Mouse (Mus musculus): ENCODE results near the gene Gpr39. TPM values are rescaled to one million over a fixed set of nuclear protein-coding genes. Genes with fewer than 3 reads are reported as not detected.

The Gpr39 gene
- polyA plus RNA-seq, 1 experiment from 2014 or later: 0.06 TPM

DNA sequence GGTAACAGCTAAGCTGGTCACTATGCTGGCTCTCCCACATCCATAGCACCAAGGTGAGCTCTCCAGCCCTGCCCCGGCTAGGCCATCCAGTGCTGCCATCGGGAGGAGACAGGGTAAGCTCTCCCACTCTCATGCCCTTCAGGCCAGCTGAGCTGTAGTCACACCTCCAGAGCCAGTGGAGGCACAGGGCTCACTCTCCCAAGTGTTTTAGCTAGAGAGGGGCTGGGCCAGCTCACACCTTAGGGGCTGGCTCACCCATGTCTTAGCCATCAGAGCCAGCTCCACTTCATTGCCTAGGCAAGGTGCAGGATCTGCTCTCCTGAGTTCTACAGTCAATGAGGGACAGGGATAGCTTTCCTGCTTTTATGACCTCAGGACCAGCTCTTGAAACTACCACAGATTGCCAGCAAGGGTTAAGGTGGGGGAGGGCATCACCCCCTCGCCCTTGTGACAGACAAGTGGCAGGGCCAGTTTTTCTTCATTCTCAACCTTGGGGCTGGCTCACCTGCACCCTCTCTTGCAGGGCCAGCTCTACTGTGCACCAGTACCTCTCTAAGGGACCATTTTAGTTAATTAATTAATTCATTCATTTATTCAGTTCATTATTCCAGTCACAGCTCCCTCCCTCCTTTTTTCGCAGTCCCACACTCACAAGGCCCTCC is 78.7 kb downstream of the Gpr39 start:
- Histone ChIP-seq H3K27ac (replicated peaks) (no peak overlapping the region), H3K4me3 (no peak overlapping the region), H3K9me3 (no peaks in the 10 kb centered on the region), H3K36me3 (replicated peaks) (no peaks in the 10 kb centered on the region), H3K27me3 (replicated peaks; ENCODE audit: low read depth, poor library complexity, severe bottlenecking) (no peaks in the 10 kb centered on the region), H3K4me1 (0 out of 2 replicates have a peak, but pooled peaks cover 4% of the 10 kb centered on the region)
- DNase-seq (ENCODE audit: low spot score): peak; percentile 13
- 80% methylated on average over 4 of the region's 4 CpGs for WGBS

DNA sequence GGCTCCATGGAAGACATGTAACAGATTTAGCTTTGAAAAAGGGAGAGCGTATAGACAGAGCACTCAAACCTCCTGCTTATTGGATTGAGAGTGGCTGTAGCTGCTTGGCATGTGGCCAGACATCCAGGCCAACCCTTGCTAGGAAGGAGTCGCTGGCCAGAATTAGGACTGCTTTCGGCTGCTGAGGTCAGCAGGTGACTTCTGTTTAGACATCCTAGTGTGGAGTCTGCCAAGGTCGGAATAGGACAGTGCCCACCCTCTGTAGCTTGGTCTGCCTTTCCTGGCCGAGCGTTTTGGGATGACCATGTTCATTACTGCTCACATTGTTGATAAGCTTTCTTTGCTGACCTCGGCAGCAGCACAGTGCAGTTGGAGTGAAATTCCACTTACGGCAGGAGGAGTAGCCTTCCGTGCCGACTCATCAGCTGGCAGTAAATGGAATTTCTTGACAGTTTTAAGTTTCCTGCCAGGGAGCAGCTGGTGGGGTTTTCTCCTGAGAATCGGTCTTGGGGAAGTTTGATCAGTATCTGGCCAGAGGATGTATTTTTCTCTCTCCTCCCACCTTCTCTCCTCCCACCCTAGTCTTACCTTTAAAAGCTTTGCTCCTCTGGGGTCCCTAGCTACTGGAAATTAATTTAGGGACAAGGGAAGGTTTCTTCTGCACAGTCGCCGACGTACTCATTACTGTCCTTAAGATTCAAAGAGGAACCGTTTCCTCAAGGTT is 83.3 kb downstream of the Gpr39 start:
- no peaks in the 10 kb centered on the region for H3K36me3 ChIP-seq (replicated peaks)
- no peaks in the 10 kb centered on the region for H3K27me3 ChIP-seq (replicated peaks; ENCODE audit: low read depth, poor library complexity, severe bottlenecking)
- no peak for DNase-seq (ENCODE audit: low spot score)
- no peak overlapping the region for H3K4me3 ChIP-seq
- no peaks in the 10 kb centered on the region for H3K9me3 ChIP-seq
- WGBS: 83% methylated on average over 15 of the region's 15 CpGs
- H3K4me1 ChIP-seq: 0 out of 2 replicates have a peak, but pooled peaks cover 4% of the 10 kb centered on the region
- H3K27ac ChIP-seq (replicated peaks): no peak overlapping the region

DNA sequence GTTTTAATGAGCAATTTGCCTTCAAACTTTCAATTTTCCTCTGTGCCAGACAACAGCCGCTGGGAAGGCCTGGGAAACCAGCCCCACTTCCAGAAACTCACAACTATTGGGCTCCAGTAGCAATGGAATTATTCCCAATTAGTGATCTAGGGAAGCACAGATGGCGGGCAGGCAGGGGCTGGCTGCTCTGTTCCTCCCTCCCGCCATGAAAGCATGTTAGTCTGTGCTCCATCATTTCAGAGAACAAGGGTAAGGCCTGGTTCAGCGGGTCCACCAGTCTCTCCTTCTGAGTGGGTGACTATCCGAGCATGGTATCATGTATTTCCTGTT is 83.9 kb downstream of the Gpr39 start:
- Histone ChIP-seq H3K27ac (replicated peaks) (no peak overlapping the region), H3K4me1 (no peaks in the 10 kb centered on the region), H3K27me3 (replicated peaks; ENCODE audit: low read depth, poor library complexity, severe bottlenecking) (no peaks in the 10 kb centered on the region), H3K36me3 (replicated peaks) (no peaks in the 10 kb centered on the region), H3K9me3 (no peaks in the 10 kb centered on the region), H3K4me3 (no peak overlapping the region)
- no peak for DNase-seq (ENCODE audit: low spot score)
- WGBS: 83% methylated on average over 5 of the region's 5 CpGs

DNA sequence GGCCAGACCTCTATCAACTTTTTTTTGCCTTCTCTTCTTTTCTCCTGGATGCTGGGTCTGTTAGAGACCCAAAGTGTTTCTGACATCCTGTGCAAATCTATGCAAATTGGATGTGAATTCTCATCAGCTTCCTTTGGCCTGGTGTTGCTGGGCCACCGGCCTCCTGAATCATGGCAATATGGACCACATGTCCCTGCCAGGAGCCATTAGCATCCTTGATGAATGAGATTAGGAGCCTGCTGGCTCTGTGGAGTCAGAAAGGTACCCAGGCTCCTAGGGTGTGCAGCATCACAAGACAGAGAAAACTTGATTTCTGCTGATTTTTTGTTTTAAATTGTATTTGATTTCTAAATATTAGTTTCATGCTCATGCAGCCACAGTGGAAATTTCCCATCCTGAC is 85.3 kb downstream of the Gpr39 start:
- H3K4me1 ChIP-seq: no peaks in the 10 kb centered on the region
- H3K27me3 ChIP-seq (replicated peaks; ENCODE audit: low read depth, poor library complexity, severe bottlenecking): no peaks in the 10 kb centered on the region
- H3K36me3 ChIP-seq (replicated peaks): no peaks in the 10 kb centered on the region
- no peak overlapping the region for H3K27ac ChIP-seq (replicated peaks)
- WGBS: 78% methylated on average over 1 of the region's 1 CpGs
- DNase-seq (ENCODE audit: low spot score): no peak
- no peaks in the 10 kb centered on the region for H3K9me3 ChIP-seq
- H3K4me3 ChIP-seq: no peak overlapping the region

DNA sequence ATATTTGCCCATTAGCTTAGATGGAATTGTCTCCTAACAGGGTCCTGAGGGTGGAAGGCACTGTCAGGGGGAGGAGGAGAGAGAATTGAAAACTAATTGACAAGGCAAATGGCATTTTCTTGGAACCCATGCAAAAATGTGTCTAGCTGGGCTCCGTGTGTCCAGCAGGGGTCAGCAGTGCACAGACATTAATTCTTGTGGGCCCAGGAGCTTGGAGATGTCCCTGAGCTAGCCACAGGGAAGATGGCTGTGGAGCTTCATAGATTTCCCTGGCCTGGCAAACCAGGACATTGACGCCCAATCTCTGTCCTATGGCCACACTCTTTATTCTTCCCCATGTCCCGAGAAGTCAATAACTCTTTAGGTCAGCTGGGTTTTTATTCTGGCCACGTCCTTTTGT is 113.0 kb downstream of the Gpr39 start:
- Histone ChIP-seq H3K36me3 (replicated peaks) (no peaks in the 10 kb centered on the region), H3K27ac (replicated peaks) (no peak overlapping the region), H3K9me3 (no peaks in the 10 kb centered on the region), H3K4me3 (no peak overlapping the region), H3K27me3 (replicated peaks; ENCODE audit: low read depth, poor library complexity, severe bottlenecking) (no peaks in the 10 kb centered on the region), H3K4me1 (no peaks in the 10 kb centered on the region)
- peak; percentile 77 for DNase-seq (ENCODE audit: low spot score)
- WGBS: 20% methylated on average over 4 of the region's 4 CpGs

DNA sequence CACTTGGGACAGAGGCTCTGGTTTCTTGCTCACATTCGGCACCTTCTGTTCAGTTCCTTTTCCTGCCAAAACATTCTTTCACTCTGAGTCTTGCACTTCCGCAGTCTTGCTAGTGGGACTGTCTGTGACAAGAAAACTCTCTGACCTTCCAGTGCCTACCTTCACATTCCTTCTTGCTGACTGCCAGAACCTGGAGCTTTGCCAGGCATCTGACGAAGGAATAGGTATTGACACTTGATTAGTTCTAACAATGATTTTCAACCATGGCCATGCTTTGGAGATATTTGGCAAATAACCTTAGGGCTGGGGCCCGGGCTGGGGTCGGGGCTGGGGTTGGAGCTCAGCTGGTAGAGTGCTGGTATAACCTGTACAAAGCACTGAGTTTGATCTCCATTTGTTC is 123.7 kb downstream of the Gpr39 start:
- Histone ChIP-seq H3K27me3 (replicated peaks; ENCODE audit: low read depth, poor library complexity, severe bottlenecking) (no peaks in the 10 kb centered on the region), H3K4me3 (no peak overlapping the region), H3K9me3 (peaks cover 13% of the 10 kb centered on the region), H3K27ac (replicated peaks) (no peak overlapping the region), H3K36me3 (replicated peaks) (no peaks in the 10 kb centered on the region), H3K4me1 (no peaks in the 10 kb centered on the region)
- DNase-seq (ENCODE audit: low spot score): no peak
- WGBS: 91% methylated on average over 5 of the region's 5 CpGs

DNA sequence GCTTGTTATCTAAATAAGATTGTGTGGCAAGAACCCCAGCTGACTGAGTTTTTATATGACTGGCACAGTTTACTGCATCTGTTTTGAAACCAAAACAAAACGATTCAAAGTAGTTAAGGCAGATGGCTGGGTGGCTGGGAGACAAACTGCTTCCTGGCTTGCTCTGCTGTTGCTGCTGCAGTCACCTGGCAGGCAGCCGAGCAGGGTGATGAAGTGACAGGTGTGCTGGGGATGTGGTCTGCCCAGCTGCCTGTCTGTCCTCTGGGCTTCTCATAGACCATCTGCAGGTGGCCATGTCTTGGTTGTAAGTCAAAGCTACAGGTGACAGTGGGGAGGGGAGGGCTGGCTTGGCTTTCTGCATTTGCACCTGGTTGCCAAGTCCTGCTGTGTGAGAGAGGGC is 131.6 kb downstream of the Gpr39 start:
- Histone ChIP-seq H3K36me3 (replicated peaks) (no peaks in the 10 kb centered on the region), H3K4me3 (no peak overlapping the region), H3K27me3 (replicated peaks; ENCODE audit: low read depth, poor library complexity, severe bottlenecking) (no peaks in the 10 kb centered on the region), H3K9me3 (no peaks in the 10 kb centered on the region), H3K4me1 (no peaks in the 10 kb centered on the region), H3K27ac (replicated peaks) (no peak overlapping the region)
- no peak for DNase-seq (ENCODE audit: low spot score)
- 67% methylated on average over 2 of the region's 2 CpGs for WGBS

DNA sequence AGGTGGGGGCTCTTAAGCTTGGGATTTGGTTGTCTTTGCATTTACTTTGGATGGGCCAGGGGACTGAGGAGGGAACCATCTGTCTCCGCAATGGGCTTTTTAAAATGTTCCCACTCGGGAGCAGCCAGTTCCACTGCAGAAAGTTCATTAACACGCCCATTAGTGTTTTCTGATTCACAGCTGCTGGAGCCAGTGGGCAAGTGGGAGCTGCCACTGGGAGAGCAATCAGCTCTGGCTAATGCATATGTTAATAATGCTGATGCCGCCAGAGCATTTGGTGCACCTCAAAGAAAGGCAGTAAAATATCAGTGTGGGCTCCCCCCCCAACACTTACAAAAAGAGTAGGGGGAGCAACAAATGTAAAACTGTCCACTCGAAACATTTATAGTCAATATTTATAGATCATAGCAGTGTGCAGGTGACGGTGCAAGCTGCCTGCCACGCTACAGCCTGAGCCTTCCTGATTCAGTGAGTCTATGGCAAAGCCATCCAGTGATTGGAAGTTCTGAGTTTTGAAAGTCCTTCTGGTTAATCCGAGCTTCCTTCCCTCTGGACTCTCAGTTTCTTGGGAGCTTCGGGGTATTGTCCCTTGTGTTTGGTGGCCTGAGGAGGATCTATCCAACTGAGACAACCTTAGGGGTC is 136.5 kb downstream of the Gpr39 start:
- no peaks in the 10 kb centered on the region for H3K36me3 ChIP-seq (replicated peaks)
- no peak for DNase-seq (ENCODE audit: low spot score)
- no peaks in the 10 kb centered on the region for H3K4me1 ChIP-seq
- no peaks in the 10 kb centered on the region for H3K27me3 ChIP-seq (replicated peaks; ENCODE audit: low read depth, poor library complexity, severe bottlenecking)
- H3K9me3 ChIP-seq: no peaks in the 10 kb centered on the region
- no peak overlapping the region for H3K27ac ChIP-seq (replicated peaks)
- H3K4me3 ChIP-seq: no peak overlapping the region
- 86% methylated on average over 9 of the region's 9 CpGs for WGBS

DNA sequence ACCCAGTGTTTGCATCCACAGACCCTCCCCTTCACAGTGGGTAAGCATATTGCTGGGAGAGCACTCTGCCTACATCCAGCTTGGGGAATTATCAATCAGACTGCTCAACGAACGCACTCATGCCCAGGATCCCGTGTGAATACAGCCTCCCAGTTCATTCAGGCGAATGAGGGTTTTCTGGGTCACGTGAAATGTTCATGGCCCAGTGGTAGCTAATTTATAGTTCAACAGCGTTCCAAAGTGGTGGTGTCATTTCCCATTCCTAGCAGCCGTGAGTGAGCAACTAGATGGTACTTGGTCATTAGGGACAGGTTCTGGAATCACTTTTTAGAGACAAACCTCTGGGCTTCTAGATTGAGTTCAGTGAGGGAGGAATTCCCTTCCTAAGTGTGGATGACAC is 144.3 kb downstream of the Gpr39 start:
- no peaks in the 10 kb centered on the region for H3K36me3 ChIP-seq (replicated peaks)
- no peaks in the 10 kb centered on the region for H3K27me3 ChIP-seq (replicated peaks; ENCODE audit: low read depth, poor library complexity, severe bottlenecking)
- H3K9me3 ChIP-seq: no peaks in the 10 kb centered on the region
- 87% methylated on average over 7 of the region's 7 CpGs for WGBS
- DNase-seq (ENCODE audit: low spot score): no peak
- no peak overlapping the region for H3K4me3 ChIP-seq
- no peaks in the 10 kb centered on the region for H3K4me1 ChIP-seq
- no peak overlapping the region for H3K27ac ChIP-seq (replicated peaks)

DNA sequence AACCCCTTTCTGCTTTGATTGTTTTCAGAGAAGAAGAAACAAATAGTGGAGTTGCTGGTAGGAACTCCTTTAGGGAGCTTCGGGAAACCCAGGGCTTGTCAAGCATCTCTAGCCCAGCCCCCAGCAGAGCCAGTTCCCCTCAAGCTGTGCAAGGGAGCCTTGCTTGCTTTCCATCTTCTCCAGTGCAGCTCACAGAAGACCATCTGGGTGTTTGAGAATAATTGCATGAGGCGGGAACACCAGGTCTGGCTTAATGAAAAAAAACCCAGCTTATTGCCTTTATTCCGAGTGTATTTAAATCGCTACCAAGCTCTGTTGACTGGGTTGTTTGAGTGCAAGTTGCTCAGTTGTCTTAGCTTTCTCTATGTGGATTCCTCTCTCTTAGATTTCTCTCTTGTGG is 146.8 kb downstream of the Gpr39 start:
- 84% methylated on average over 4 of the region's 4 CpGs for WGBS
- H3K27ac ChIP-seq (replicated peaks): no peak overlapping the region
- DNase-seq (ENCODE audit: low spot score): no peak
- no peaks in the 10 kb centered on the region for H3K36me3 ChIP-seq (replicated peaks)
- no peaks in the 10 kb centered on the region for H3K4me1 ChIP-seq
- no peak overlapping the region for H3K4me3 ChIP-seq
- no peaks in the 10 kb centered on the region for H3K9me3 ChIP-seq
- H3K27me3 ChIP-seq (replicated peaks; ENCODE audit: low read depth, poor library complexity, severe bottlenecking): no peaks in the 10 kb centered on the region

DNA sequence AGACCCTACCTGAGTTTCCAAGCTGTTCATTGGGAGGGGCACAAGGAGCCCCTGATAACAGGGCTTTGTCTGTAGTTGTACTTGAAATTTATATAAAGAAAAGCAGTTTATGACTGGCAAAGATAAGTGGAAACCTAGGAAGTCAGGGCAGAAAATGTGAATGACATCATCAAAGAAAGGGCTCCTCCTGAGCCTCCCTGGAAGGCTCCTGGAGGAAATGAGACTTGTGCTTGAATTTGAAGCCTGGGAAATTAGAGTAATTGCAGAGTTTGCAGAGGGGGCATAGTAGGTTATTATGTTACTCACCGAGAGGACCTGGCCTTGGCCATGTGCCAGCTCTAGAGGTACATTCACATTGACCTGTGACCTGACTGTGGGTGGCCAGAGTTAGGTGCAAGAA is 160.7 kb downstream of the Gpr39 start:
- no peak overlapping the region for H3K27ac ChIP-seq (replicated peaks)
- H3K27me3 ChIP-seq (replicated peaks; ENCODE audit: low read depth, poor library complexity, severe bottlenecking): no peaks in the 10 kb centered on the region
- no peaks in the 10 kb centered on the region for H3K36me3 ChIP-seq (replicated peaks)
- no peaks in the 10 kb centered on the region for H3K9me3 ChIP-seq
- DNase-seq (ENCODE audit: low spot score): peak; percentile 15
- H3K4me3 ChIP-seq: no peak overlapping the region
- 32% methylated on average over 1 of the region's 1 CpGs for WGBS
- peaks cover 8% of the 10 kb centered on the region; the same call in 1 of the 2 replicates for H3K4me1 ChIP-seq

DNA sequence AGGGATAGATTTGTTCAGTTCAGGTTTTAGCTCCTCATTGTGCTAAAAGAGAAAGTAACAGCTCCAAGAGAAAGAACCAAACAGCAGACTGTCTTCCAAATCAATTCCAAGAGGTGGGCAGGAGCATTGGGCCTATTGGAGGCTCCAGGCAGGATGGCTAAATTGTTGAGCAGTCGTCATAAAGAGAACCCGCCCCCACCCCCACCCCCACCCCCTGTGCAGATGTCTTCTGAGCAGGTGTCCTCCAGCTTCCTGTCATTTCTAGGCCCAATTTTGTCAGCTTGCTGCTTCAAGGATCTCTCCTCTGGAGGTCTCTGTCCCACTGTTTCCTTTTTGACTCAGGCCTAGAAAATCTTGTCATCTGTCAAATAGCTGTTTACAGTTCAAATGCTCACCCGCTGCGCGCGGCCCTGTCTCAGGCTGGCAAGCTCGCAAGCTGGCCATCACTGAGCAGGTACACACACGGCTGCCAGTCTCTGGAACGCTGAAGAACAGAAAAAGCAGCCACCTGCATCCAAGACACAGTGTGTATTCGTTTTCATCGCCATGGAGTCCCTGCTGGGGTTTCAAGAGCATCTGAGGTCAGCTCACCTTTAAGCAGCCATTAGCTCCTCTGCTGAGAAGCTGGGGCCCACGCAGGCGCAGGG is 163.1 kb downstream of the Gpr39 start:
- no peak overlapping the region for H3K27ac ChIP-seq (replicated peaks)
- no peaks in the 10 kb centered on the region for H3K36me3 ChIP-seq (replicated peaks)
- no peaks in the 10 kb centered on the region for H3K9me3 ChIP-seq
- H3K4me1 ChIP-seq: peaks cover 8% of the 10 kb centered on the region; the same call in 1 of the 2 replicates
- no peak for DNase-seq (ENCODE audit: low spot score)
- no peaks in the 10 kb centered on the region for H3K27me3 ChIP-seq (replicated peaks; ENCODE audit: low read depth, poor library complexity, severe bottlenecking)
- WGBS: 56% methylated on average over 13 of the region's 13 CpGs
- no peak overlapping the region for H3K4me3 ChIP-seq

Data from embryonic facial prominence, embryonic 10.5 days (tissue).